Mouse (Mus musculus) lung, embryonic 14.5 days (tissue): ENCODE data around the gene E030025P04Rik. TPM values are rescaled to one million over a fixed set of nuclear protein-coding genes. Genes with fewer than 3 reads are reported as not detected.

Experiments
- ATAC-seq: fragments of 200-750 bp; cut with Nextera tagmentation; 2 replicates; pipeline ENCODE4 v1.8.0; 2017; ENCODE audit warnings: mild to moderate bottlenecking, moderate TSS enrichment, moderate library complexity; ENCODE audit not compliant: insufficient read depth
- DNase-seq: peaks from one replicate; pipeline ENCODE4 v3.0.0-alpha.2; 2015
- H3K27ac ChIP-seq: fragments of 300-500 bp; sonication (generic); 2 replicates; pipeline ENCODE4 v1.5.1; 2014; ENCODE audit warnings: low read depth, mild to moderate bottlenecking, moderate library complexity
- H3K27me3 ChIP-seq: fragments of 300-500 bp; sonication (generic); 2 replicates; pipeline ENCODE4 v1.6.1; 2014; ENCODE audit warnings: low read length, control low read depth; ENCODE audit not compliant: insufficient read depth
- H3K36me3 ChIP-seq: fragments of 300-500 bp; sonication (generic); 2 replicates; pipeline ENCODE4 v1.6.1; 2014; ENCODE audit warnings: control low read depth; ENCODE audit not compliant: insufficient read depth
- H3K4me1 ChIP-seq: fragments of 300-500 bp; sonication (generic); 2 replicates; pipeline ENCODE4 v1.6.1; 2014; ENCODE audit warnings: antibody characterized with exemption, control low read depth; ENCODE audit not compliant: insufficient read depth
- H3K4me2 ChIP-seq: fragments of 300-500 bp; sonication (generic); 2 replicates; pipeline ENCODE4 v1.6.1; 2014; ENCODE audit warnings: mild to moderate bottlenecking
- H3K4me3 ChIP-seq: fragments of 300-500 bp; sonication (generic); 2 replicates; pipeline ENCODE4 v1.5.1; 2014; ENCODE audit warnings: low read depth, low read length
- H3K9ac ChIP-seq: fragments of 300-500 bp; sonication (generic); 2 replicates; pipeline ENCODE4 v1.6.1; 2014
- H3K9me3 ChIP-seq: fragments of 300-500 bp; sonication (generic); 2 replicates; pipeline ENCODE4 v1.6.1; 2016; ENCODE audit warnings: low read depth, low read length, control low read depth
- CTCF ChIP-seq: IDR thresholded peaks from 2 replicates; pipeline ENCODE4 v1.5.1; 2016; ENCODE audit warnings: antibody characterized with exemption, low read depth
- WGBS: fragments of 180-500 bp; shearing (Covaris S2); extraction: QIAGEN DNeasy Blood & Tissue Kit; methylation state at CpG from one replicate; pipeline ENCODE4 v1.1.7; 2014; 5-methylcytosine and 5-hydroxymethylcytosine counted together
- polyA plus RNA-seq: library from polyadenylated mRNA; unstranded; fragments of >200 nt; fragmentation: Nextera tagmentation; extraction: Ambion mirVana; gene quantifications from 2 replicates; pipeline ENCODE4 v1.2.1, GENCODE M21; 2014

The E030025P04Rik gene
- polyA plus RNA-seq, 1 experiment from 2014 or later, result not detected

- Histone ChIP-seq H3K27me3 (no peaks in the 10 kb centered on the region), H3K27ac (no peak overlapping the region), H3K36me3 (no peaks in the 10 kb centered on the region), H3K4me2 (no peak overlapping the region), H3K4me3 (no peak overlapping the region), H3K9ac (no peak overlapping the region), H3K4me1 (no peaks in the 10 kb centered on the region), H3K9me3 (no peaks in the 10 kb centered on the region)
- ATAC-seq (no peak), DNase-seq (no peak)
- WGBS, result 83% methylated on average over 8 of the region's 8 CpGs
- no peak for TF ChIP-seq CTCF
Observed at GRCm38 (mm10) chr11:109102646-109103045, 41.5 kb downstream of the E030025P04Rik start.

GRCm38 (mm10) chr11:109100266-109100665, 43.9 kb downstream of the E030025P04Rik start:
- TF ChIP-seq CTCF, result no peak
- DNase-seq (no peak), ATAC-seq (no peak)
- H3K27me3 ChIP-seq, result no peaks in the 10 kb centered on the region
- H3K4me2 ChIP-seq, result no peak overlapping the region
- 62% methylated on average over 6 of the region's 6 CpGs for WGBS
- no peak overlapping the region for H3K4me3 ChIP-seq
- no peaks in the 10 kb centered on the region for H3K4me1 ChIP-seq
- H3K27ac ChIP-seq, result no peak overlapping the region
- H3K9me3 ChIP-seq, result no peaks in the 10 kb centered on the region
- no peak overlapping the region for H3K9ac ChIP-seq
- no peaks in the 10 kb centered on the region for H3K36me3 ChIP-seq

- ATAC-seq, result no peak
- WGBS, result 47% methylated on average over 5 of the region's 5 CpGs
Observed at GRCm38 (mm10) chr11:109091821-109092220, 52.3 kb downstream of the E030025P04Rik start.

More at GRCm38 (mm10) chr11:109091821-109092220, 52.3 kb downstream of the E030025P04Rik start:
- H3K4me3 ChIP-seq, result no peak overlapping the region
- H3K9me3 ChIP-seq, result no peaks in the 10 kb centered on the region
- no peaks in the 10 kb centered on the region for H3K36me3 ChIP-seq
- no peaks in the 10 kb centered on the region for H3K4me1 ChIP-seq
- H3K9ac ChIP-seq, result no peak overlapping the region
- no peak for TF ChIP-seq CTCF
- H3K4me2 ChIP-seq, result no peak overlapping the region
- DNase-seq, result no peak
- no peaks in the 10 kb centered on the region for H3K27me3 ChIP-seq
- no peak overlapping the region for H3K27ac ChIP-seq

Other genes starting within 250 kb of the E030025P04Rik start
- 13.0 and 15.5 TPM in 2 replicates for gene Axin2, start 224.0 kb downstream of the E030025P04Rik start, polyA plus RNA-seq
- gene Rgs9, start 153.8 kb upstream of the E030025P04Rik start, polyA plus RNA-seq, result 1.4 and 1.5 TPM in 2 replicates
- 30.7 and 33.8 TPM in 2 replicates for gene Gna13, start 218.5 kb upstream of the E030025P04Rik start, polyA plus RNA-seq